Mouse (Mus musculus) urinary bladder, adult 2 months (tissue): Measurements from ENCODE around the gene Myo16. TPM values are rescaled to one million over a fixed set of nuclear protein-coding genes. Genes with fewer than 3 reads are reported as not detected.

Experiments
- DNase-seq: peaks from one replicate; pipeline ENCODE4 v3.0.0; 2022; ENCODE audit warnings: low spot score
- polyA plus RNA-seq: library from polyadenylated mRNA; depleted of rRNA; stranded (reverse); fragments of >200 nt; gene quantifications from 2 replicates; pipeline ENCODE4 v1.2.3, GENCODE M21; 2012

Myo16 gene
- polyA plus RNA-seq, 1 experiment: 0.15 TPM

DNA sequence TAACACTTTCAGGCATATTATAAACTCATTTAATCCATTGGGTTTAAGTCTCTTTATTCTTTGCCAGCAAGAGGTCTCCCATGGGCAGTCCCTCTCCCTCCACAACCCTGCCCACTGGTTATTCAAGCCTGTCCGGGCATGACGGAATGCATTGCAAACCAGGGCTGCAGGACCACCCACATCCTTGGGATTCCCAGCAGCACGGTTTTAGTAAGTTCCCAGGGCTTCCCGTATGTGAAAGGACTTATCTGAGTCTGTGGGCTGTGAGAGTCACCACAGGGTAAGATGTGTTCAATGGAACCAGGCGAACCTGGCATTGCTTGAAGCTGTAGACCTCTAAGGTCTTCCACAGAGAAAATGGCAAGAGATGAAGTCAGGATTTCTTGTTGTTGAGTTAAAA is 471.6 kb downstream of the Myo16 start:
- DNase-seq: no peak

DNA sequence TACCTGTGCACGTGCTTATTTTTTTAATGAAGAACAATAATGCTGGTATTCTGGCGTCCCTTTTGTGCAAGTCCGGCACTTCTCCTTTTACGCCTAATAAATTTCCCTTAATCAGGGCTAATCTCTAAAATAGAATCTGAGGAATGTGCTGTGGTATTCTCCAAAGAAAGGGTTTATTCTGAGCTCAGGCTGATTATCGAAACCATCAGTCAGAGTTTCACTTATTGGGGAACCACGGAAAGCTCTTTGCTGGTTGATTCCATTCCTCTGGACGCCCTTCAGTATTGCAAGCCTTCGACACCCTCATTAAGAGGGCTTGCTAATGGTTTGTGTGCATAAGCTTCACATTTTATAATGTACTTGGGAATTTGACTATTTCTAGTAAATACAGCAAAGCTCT is 475.0 kb downstream of the Myo16 start:
- DNase-seq: no peak

DNA sequence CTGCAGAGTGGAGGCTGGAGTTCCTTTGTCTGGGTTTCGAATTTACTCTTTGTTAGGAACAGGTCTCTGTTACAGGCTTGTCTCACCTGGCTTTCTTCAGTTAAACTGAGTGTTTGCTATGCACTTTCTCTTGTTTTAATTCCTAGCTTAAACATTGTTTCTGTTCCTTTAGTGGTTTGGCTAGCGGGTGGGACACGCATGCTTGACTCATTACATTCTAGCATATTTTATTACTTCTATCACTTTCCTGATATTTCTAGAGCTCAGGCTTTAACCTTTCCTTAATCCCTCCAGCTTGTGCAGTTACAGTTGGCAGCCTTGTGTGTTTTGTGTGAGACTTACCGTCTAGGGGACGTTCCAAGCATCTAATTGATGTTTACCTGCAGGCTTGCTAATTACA is 476.2 kb downstream of the Myo16 start:
- DNase-seq: no peak

DNA sequence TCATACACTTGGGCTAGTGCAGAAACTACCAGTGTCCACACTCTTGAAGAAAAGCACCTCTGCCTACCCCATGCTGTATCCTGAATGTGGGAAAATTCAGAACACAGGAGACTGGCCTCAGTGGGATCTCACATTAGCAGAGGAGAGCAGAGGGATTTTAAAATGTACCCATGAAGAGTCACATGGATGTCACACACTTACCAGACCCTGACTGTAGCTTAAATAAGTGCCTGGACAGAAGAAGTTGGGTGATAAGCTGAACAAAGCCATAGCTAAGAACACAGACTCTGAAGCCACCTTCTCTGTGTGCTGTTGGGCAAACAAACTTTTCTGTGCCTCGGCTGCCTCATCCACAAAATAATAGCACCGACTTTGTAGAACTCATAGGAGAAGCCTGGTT is 477.3 kb downstream of the Myo16 start:
- no peak for DNase-seq

DNA sequence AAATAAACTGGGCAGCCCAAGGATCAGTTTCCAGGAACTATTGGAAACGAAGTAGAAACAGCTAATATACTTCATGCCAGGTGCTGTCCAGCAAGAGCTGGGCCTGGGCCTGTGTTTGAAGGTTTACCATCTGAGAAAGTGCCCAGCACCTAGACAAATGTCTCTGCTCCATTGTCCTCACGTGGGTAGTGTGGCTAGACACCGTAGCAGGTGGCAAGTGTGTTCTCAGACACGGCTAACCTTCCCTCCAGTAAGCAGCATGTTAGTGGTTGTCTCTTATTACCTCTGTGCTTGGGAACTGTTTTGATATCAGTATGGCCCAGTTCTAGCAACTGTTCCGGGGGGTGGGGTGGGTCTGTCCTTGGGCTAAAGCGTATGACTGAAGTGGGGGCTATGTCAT is 478.9 kb downstream of the Myo16 start:
- no peak for DNase-seq

DNA sequence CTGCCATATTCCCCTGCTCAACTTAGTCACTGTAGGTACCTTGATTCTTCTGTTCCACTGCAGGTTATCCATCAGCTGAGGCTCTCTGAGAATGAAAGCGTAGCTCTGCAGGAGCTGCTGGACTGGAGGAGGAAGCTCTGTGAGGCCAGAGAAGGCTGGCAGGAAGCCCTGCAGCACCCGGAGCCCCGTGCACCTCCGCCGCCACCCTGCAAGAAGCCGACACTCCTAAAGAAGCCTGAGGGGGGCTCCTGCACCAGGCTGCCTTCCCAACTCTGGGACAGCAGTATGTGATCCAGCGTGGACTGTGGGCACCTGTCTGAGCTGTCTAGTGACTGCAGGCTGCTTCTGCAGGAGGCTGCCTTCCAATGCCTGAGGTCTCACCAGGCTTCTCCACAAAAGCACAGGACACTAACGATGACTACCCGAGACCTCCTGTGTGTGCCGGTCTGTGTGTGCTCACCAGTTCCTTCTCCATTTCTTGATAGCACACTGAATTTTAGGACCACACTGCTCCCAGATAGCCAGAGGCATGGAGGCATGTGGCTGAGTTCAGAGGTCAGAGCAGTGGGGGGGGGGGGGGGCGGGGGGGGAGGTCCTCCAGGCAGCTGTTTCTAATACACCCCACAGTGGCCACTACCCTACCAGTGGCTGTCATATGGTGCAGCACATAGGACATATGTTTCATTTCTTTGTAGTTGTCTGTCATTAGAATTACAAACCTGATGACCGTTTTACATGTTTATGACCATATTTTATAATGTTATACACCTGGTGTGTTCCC is 479.8 kb downstream of the Myo16 start:
- no peak for DNase-seq

DNA sequence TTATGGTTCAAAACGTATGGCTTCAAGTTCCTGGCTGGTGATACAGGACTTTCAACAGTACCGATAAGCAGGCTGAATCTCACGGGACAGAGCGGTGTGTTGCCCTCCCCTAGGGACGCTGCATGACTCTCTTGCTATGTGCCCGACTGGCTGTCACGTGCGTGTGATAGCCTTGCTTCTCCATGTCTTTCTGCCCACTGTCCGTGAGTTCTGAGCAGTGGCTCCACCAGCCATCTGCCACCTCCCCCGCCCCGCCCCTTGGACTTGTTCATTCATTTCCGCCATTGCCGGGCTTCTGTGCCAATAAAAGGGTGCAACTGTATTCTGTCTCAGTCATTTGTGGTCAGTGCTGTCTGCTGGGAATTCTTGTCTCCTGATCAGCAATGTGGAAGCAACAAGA is 480.7 kb downstream of the Myo16 start:
- no peak for DNase-seq

DNA sequence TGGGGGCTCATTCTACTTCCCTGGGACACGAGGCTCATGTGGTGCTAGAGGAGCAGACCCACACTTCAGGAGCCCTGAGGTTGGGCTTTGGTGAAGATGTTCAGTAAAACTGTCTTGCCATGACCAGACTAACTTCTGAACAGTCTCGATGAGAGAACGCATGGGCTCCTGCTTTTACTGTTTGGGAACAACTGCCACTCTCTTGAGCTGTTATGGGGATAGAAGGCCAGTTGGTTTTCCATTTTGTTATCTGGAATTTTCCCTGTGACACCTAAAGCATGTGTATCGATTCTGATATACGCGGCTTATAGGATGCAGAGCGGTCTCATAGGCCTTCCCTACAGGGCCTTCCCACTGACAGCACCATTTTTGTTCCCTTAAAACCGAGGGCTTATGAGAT is 485.2 kb downstream of the Myo16 start:
- no peak for DNase-seq

DNA sequence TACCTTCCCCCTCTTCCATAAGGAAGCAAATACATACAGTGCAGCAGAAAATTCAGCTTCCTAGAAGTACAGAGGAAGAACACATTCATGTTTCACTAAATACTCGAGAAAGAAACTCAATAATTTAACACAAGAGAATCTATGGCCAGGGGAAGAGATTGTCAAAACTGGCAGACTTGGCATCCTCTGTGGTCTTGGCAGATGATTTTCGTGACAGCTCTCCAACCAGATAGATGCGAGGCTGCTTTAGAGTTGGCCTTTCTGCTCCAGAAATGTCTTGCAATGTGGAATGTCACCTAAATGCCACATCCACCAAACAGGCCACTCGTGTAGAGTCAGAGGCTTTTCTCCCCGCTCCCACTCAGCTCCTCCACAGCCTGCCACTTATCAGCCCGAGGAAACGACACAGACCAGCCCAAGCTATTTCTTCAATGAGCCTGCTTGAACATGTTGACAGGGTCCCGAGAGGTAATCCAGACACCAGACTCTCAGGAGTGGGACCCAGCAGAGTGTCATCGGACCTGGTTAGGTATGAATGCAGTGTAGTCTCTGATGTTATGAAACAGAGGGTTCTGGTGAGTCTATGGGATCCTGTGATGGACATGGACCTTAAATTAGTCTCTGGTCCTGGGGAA is 486.6 kb downstream of the Myo16 start:
- DNase-seq: no peak

DNA sequence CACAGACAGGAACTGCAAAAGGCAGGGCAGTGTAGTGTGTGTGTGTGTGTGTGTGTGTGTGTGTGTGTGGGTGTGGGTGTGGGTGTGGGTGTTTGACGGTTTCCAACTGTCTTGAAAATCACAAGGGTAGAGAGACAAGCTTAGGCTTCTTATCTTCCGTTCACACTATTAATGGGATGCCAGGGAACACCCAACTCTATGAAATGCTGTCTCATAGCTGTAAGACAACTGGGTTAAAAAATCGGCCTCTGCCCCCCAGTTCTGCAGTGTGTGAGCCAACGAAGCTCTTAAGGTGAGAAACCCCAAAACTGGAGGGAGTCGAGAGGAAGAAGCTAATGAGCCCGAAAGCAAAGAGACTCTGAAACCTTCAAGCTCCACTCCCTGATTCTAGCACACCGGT is 487.1 kb downstream of the Myo16 start:
- no peak for DNase-seq

DNA sequence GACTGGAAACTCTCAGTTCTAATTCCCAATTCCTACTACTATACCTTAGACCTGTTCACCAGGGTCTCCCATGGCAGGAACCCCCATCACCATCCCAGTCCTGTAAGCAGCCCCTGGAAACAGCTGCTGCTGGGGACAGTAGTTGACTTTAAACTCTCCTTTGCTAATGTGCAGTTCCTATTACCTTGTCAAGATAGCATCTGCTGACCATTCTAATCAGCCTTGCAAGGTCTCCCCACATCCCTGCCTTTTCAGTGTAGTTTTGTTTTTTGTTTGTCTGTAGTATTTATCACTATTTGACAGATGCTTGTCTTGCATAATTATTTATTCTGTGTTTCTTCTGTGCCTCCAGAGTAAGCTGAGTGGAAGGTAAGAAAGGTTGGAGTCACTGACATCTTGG is 487.6 kb downstream of the Myo16 start:
- DNase-seq: no peak

DNA sequence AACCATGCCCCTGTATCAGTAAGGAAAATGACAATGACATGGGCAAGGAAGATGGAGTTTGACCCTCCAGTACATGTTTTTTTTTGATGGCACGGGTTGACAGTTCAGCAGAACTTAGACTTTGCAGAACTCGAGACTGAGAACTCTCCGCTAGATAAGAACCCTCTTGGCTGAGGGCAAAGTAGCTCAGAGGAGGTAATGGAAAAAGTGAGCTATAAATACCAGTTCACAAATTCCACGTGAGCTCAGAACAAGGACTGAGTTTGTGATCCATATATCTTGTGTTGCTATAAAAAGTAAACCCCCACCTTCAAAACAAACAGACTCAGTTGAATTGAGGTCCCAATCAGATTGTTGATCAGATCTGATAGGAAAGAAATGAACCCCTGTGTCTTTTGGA is 489.5 kb downstream of the Myo16 start:
- no peak for DNase-seq

DNA sequence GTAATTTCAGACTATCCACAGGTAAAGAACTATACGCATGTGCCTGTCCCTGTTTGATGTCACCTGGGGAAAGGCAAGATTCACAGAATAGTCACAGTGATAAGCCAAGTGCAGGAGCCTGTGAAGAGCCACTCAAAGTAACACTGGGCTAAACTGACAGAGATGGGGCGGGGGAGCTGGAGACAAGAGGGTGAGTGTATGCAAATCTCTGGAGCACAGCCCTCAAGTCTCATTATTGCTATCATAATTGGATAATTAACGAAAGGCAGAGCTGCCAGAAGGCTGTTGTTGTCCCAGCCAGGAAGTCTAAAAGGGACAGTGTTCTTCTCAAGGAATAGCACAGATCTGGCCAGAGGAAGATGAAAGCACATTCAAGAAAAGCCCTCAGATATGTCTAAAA is 490.8 kb downstream of the Myo16 start:
- DNase-seq: no peak

DNA sequence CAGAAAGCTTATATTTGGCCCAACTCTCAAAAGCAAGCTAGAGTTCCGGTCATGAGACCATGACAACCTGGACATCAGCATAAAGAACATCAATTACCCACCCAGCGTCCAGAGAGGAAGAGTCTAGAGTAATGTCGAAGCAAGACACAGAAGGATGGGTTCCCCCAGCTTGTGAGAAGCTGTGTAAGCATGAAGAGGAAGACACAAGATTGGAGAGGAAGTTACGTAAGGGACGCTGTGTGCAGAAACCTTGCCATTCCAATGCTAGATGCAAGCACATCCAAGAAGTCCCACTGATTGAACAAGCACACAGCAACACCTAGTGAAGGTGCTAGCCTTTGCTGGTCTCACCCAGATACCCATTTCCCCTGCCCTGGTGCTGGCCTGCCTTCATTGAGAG is 492.0 kb downstream of the Myo16 start:
- DNase-seq: no peak

DNA sequence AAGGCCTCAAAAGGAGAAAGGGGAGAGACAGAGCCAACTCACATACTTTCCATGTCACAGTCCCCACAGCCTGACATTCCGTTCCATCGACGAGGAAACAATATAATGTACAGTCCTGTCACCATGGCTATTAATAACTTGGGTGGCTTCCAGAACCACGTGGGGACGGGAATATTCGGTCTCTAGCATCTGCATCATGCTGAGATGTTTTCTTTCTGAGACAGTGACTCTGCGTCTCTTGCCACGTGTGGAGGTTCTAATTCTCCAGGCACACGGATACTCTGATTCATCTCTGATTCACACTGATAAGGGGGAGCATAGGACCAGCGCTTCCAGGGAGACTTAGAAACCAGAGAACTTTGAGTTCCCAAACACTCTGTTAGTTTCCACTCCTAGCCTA is 492.8 kb downstream of the Myo16 start:
- DNase-seq: no peak

DNA sequence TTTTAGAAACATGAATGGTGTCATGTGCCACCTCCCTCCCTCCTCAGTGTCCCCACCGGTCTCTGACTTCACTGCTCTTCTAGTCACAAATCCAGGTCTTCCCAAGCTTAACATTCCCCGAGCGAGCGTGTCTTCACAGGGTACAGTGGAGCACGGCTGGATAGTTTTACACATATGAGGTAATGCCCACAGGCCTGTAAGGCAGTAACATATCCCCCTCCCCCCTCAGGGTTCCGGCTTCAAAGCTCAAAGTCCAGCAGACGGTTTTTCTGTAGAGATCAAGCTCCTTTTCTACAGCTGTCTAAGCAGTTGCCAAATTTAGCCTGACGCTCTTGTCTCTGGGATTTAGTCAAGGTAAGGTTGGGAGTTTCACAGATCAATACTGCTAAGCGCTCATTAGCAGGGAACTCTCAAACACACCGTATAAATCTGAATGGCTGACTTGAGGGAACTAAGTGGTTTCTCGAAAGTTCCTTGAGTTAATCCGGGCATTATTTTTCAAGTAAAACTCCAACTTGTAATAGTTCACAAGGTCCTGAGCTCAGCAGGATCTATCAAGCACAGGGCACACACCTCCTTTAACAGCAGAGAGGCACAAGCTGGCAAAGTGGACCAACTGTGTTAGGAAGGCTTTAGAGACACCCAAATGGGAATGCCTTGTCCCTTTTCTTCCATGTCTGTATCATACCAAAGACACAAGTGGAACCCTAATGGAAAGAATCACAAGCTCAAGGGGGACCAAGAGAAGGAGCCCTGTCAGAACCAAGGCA is 498.0 kb downstream of the Myo16 start:
- no peak for DNase-seq

DNA sequence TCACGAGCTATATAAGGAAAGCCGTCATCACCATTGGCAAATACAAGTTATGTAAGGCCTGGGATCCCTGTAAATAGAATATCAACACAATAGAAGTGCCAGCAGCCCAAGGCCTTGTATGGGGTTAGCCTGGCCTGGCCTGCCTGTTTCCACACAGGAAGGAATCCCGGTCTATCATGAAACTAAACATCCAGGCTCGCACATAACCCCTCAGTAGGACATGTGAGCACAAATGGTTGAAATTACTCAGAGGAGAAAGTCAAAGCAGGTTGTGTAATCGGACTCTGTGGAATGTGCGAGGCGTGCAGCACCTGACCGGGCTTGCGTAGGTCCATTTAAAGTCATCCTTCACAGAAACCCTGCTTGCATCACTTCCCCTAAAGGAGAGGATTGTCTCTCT is 499.6 kb downstream of the Myo16 start:
- DNase-seq: no peak

DNA sequence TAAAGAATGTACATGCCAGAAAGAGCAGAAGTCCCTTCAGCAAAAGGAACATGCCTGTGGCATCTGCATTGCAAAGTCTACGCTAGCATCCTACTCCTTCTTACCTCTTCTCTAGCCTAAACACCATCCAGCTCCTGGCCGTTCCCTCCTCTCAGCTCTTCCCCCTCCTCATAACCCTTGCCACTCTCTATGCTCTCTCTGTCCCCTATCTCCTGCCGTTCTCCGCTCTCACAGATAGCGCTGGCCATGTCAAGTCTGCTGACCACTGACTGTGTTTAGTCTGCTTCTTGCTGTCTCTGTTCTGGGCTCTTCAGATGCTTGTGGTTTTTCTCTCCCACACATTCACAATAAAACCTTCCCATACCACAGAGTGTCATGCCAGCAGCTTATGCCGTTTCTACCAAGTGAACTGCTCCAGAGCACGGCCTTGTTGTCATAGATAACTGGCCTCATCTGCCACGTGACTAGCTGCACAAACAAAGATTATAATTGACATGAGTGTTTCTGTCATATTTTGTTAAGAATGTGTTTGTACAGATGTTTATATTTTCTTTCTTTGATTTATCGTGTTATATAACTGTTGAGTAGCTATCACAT is 501.3 kb downstream of the Myo16 start:
- DNase-seq: no peak

DNA sequence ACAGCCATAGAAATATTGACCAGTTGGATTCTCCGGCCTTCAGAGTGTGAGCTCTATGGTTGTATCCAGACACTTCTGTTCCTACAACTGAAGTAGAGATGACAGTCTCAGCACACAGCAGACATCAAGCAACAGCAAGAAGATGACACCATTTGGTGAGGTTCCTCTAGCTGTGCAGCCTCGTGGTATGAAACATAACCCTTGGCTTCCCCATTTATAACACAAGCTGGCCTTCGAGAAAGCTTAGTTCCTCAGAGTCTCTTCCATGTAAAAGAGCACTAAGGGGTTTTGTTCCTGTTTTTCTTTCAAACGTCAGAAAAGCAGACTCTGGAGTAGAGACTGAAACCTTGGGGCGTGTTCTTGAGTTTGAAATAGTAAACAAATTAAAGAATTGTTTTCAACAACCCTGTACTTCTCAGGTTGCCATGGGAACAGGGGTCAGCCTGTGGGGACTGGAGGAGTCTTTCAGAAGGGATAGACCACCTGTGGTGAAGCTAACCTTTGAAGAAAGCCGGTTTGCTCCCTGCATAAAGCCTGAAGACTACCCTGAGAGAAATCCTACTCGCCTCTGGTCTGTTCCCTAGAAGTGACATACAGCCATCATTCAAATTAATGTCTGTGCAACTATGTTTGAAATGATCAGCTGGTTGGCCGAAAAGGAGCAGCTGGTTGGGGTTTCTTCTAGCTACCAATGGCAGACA is 510.2 kb downstream of the Myo16 start:
- DNase-seq: no peak

DNA sequence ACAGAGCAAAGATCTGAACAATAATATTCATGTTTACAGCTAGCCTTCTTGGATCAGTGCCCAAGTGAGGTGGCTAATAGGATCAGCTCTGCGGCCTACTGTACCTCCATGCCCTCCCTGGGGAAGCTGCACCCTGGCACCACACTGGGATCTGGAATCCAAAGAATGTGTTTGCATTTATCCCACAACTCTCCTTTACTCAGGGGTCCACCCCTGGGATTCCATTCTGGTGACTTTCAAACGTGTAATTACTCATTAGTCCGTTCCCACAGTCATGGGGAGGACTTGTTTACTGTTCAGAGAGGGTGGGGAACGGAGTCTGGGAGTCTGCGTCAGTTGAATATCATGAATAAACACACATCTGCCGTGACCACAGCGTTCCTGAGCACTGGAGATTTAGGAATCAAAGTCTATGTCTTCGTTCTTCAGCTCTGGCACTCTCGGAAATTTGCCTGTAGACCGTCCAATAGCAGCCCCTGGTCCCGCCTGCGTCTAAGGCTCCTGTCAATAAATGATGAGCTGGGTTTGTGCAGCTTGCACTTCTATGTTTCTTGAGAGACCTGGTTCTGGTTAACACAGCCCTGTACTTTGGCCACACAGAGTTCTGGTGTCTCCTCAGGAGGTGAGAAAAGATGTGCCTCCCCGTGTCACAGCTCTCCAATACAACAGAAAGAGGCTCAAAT is 511.3 kb downstream of the Myo16 start:
- DNase-seq: no peak

DNA sequence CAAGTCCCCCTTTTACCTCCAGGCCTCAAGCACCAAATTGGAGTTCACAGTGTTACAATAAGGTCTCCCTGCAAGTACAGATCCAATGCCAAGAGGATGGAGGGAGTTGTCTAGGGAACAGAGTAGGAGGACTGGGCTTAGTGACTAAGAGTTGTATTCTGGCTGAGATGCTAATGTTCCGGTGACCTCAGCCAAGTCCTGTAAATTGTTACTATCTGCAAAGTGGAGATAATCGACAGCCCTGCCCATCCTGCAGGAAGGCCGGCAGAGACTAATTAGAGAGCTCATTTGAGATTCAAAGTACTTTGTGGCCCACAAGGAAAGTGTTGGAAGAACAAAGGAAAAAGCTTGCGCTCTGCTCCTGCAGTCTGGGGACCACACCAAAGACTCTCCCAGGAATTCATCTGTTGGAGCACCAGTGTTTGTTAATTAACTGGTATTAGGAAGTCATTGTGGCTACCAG is 512.1 kb downstream of the Myo16 start:
- no peak for DNase-seq
